Mouse (Mus musculus) ovary, postnatal 14 days (tissue): Measurements from ENCODE around the gene Olfr1044.
"Not testable (repeated sequence)": the region's sequence is repeated elsewhere in the genome, so short reads cannot be mapped to it uniquely, and the experiment has no call there.

ENCODE experiments used
- DNase-seq: peaks from one replicate; pipeline ENCODE4 v3.0.0; 2022; ENCODE audit warnings: low spot score

The Olfr1044 gene

GRCm38 (mm10) chr2:86177720-86178119 is at the start of gene Olfr1044:
Olfr1044 (minus strand) TSS chr2:86177820.
- DNase-seq, result no peak

DNA sequence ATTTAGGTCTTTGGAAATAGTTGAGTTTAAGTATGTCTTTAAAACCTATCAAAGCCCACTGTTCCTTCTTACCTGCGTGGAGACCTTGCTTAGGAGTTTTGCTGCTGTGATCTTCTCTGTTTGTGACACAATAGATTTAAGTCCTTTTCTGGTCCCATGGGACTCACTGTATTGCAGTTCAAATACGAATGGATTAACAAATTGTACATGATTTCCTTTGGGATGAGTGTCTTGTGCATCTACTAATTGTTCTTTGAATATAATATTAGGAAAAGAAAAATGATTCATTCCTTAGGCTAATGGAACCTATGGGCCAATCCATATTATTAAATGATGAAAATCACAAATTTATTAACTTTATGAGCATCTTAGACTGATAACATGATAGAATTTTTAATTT is 41.6 kb upstream of the Olfr1044 start, which contains the start of gene Olfr1046:
Gene Olfr1046, minus strand, starts transcription at position 101 of the 400 bp plus-strand sequence.
- DNase-seq, result no peak

DNA sequence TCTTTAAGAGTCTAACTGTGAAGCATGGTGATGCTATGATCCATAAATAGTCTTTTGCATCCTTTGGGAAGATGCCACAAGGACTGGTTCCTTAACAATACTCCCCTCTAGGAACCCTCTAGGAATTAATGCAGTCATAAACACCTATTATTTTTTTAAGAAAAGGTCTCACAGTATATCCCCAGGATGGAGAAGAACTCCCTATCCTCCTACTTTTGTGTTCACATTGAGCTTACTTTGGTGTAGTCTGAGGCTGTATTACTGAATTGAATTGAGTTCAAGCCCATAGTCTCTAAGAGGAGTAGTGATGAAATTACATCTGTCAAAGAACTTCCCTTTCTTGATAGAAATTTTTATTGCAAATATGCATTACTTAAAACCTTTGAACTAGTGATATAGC is 25.3 kb upstream of the Olfr1044 start, which contains the start of gene Olfr1045:
Gene Olfr1045, minus strand, starts transcription at position 101 of the 400 bp plus-strand sequence.
- no peak for DNase-seq

DNA sequence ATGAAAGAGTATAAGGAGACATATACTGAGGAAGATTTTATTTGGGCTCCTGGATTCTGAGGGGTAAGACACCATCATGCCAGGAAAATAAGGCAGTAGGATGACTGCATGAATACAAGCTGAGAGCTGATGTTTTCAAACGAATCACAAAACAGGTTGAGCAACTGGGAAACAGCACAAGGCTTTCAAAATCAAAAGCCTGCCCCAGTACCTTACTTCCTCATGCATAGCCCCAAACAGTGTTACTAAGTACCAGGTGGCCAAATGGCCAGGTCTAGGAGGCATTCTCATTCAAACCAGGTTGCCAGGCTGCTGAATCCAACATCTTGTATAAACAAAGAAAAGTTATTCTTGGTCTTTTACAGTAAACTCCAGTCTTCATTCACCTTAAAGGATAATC is 18.2 kb upstream of the Olfr1044 start:
- no peak for DNase-seq

DNA sequence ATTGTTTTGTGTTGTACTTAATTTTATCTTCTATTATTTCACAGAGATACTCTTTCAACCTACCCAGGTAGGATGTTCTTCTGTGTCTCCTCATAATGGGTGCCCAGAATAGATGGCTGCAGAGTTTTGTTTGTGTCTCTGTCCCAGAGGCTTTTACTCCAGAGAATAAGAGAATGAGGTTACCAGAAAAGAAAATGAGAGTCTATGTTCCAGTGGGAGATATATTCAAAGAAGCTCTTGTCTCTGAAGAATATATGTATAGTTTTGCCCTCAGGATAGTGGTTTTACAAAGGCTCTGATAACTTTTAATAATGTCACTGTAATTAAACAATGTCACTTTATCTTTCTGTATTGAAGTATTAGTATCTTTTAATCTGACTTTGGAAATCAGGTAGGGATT is 8.0 kb upstream of the Olfr1044 start, which contains the start of gene Olfr52:
Gene Olfr52, minus strand, starts transcription at position 101 of the 400 bp plus-strand sequence.
- no peak for DNase-seq

GRCm38 (mm10) chr2:86179950-86180349 is 2.3 kb upstream of the Olfr1044 start:
- DNase-seq, result no peak

DNA sequence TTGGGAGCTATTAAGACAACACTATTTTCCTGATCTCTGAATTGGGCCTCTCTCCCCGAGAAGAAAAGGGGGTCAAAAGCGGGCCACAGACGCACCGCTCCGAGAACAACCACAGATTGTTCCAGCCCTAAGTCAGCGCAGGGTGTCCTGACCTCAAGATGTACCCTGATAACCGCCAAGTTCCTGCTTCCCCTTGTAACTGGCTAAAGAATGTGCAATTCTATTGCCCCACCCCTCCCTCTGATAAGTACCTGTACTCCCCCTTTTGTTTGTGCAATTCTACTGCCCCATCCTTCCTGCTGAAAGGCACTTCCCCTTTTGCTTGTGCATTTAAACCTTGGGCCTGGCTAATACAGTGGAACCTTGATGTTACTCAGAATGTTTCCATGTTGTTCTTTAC is 2.2 kb downstream of the Olfr1044 start:
- DNase-seq, result not testable (repeated sequence)

DNA sequence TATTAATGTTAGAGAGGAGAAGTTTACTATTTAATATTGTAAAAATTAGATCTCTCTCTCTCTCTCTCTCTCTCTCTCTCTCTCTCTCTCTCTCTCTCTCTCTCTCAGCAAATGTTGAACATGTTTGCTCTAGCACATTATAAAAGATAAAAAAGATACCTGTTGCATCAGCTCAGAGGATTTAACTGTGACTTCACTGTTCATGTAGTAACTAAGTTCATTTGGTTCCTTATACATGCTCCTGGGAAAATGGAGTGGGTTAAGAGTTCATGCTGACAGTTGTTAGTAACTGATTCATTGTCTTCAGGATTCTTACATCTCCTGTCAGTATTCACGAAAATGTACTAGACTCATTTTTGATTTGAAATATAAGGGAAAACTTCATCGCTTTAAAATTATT is 10.2 kb downstream of the Olfr1044 start, which contains the start of gene Olfr1043:
Gene Olfr1043, minus strand, starts transcription at position 101 of the 400 bp plus-strand sequence.
- no peak for DNase-seq

GRCm38 (mm10) chr2:86161738-86162137 is 15.9 kb downstream of the Olfr1044 start, which contains the start of gene Olfr1042:
Olfr1042 (minus strand) TSS chr2:86161838.
- DNase-seq, result no peak

- DNase-seq, result no peak
Measured at GRCm38 (mm10) chr2:86146632-86147031, 31.0 kb downstream of the Olfr1044 start, which contains the start of gene Olfr1040. Olfr1040 (minus strand) TSS chr2:86146732.

- DNase-seq, result no peak
Measured at GRCm38 (mm10) chr2:86135828-86136227, 41.8 kb downstream of the Olfr1044 start, which contains the start of gene Olfr1039. Olfr1039 (minus strand) TSS chr2:86135928.
